Mouse (Mus musculus) heart, embryonic 10.5 days (tissue): ENCODE data around the gene Zbtb46. TPM values are rescaled to one million over a fixed set of nuclear protein-coding genes. Genes with fewer than 3 reads are reported as not detected.

Source experiments
- DNase-seq: peaks from one replicate; pipeline ENCODE4 v3.0.0-alpha.2; 2017; ENCODE audit warnings: low spot score
- H3K27ac ChIP-seq: fragments of 300-500 bp; sonication (generic); 2 replicates; pipeline ENCODE4 v1.5.1; 2016; ENCODE audit warnings: mild to moderate bottlenecking
- H3K27me3 ChIP-seq: fragments of 300-500 bp; sonication (generic); 2 replicates; pipeline ENCODE4 v1.6.1; 2016; ENCODE audit warnings: mild to moderate bottlenecking; ENCODE audit not compliant: poor library complexity, insufficient read depth, severe bottlenecking
- H3K36me3 ChIP-seq: fragments of 300-500 bp; sonication (generic); 2 replicates; pipeline ENCODE4 v1.6.1; 2016; ENCODE audit warnings: mild to moderate bottlenecking, moderate library complexity
- H3K4me1 ChIP-seq: fragments of 300-500 bp; sonication (generic); 2 replicates; pipeline ENCODE4 v1.6.1; 2016; ENCODE audit warnings: mild to moderate bottlenecking
- H3K4me3 ChIP-seq: fragments of 300-500 bp; sonication (generic); 2 replicates; pipeline ENCODE4 v1.5.1; 2016; ENCODE audit warnings: mild to moderate bottlenecking, moderate library complexity
- H3K9me3 ChIP-seq: fragments of 300-500 bp; sonication (generic); 2 replicates; pipeline ENCODE4 v1.6.1; 2016; ENCODE audit warnings: mild to moderate bottlenecking, moderate library complexity
- WGBS: fragments of 180-500 bp; shearing (Covaris S2); methylation state at CpG from one replicate; pipeline ENCODE4 v1.1.7; 2016; 5-methylcytosine and 5-hydroxymethylcytosine counted together
- polyA plus RNA-seq: library from polyadenylated mRNA; unstranded; fragments of >200 nt; fragmentation: Nextera tagmentation; extraction: Ambion mirVana; gene quantifications from 2 replicates; pipeline ENCODE4 v1.2.1, GENCODE M21; 2016

The Zbtb46 gene
- polyA plus RNA-seq, 1 experiment from 2014 or later: 16.5 TPM

- no peaks in the 10 kb centered on the region; the same call in 1 of the 2 replicates for H3K4me1 ChIP-seq
- no peaks in the 10 kb centered on the region for H3K9me3 ChIP-seq
- no peak overlapping the region for H3K4me3 ChIP-seq
- no peaks in the 10 kb centered on the region for H3K27me3 ChIP-seq
- DNase-seq: no peak
- H3K27ac ChIP-seq: no peak overlapping the region
- peaks cover 59% of the 10 kb centered on the region for H3K36me3 ChIP-seq
- WGBS: 77% methylated on average over 4 of the region's 4 CpGs
These were observed 68.9 kb downstream of the Zbtb46 start for GRCm38 (mm10) chr2:181390136-181390870.

- Histone ChIP-seq H3K27ac (no peak overlapping the region), H3K4me3 (no peak overlapping the region), H3K9me3 (no peaks in the 10 kb centered on the region), H3K27me3 (no peaks in the 10 kb centered on the region), H3K36me3 (peaks cover 77% of the 10 kb centered on the region), H3K4me1 (no peaks in the 10 kb centered on the region; the same call in 1 of the 2 replicates)
- no peak for DNase-seq
- WGBS: 84% methylated on average over 3 of the region's 4 CpGs
These were observed 72.5 kb downstream of the Zbtb46 start for GRCm38 (mm10) chr2:181386663-181387210.

GRCm38 (mm10) chr2:181385885-181386284, 73.3 kb downstream of the Zbtb46 start:
- no peak for DNase-seq
- 76% methylated on average over 3 of the region's 3 CpGs for WGBS
- peaks cover 77% of the 10 kb centered on the region for H3K36me3 ChIP-seq
- H3K27me3 ChIP-seq: no peaks in the 10 kb centered on the region
- no peak overlapping the region for H3K4me3 ChIP-seq
- no peaks in the 10 kb centered on the region for H3K9me3 ChIP-seq
- no peaks in the 10 kb centered on the region; the same call in 1 of the 2 replicates for H3K4me1 ChIP-seq
- H3K27ac ChIP-seq: no peak overlapping the region

- H3K4me3 ChIP-seq: no peak overlapping the region
- no peak for DNase-seq
- 82% methylated on average over 4 of the region's 4 CpGs for WGBS
- no peaks in the 10 kb centered on the region for H3K27me3 ChIP-seq
- no peaks in the 10 kb centered on the region for H3K9me3 ChIP-seq
- H3K4me1 ChIP-seq: no peaks in the 10 kb centered on the region; the same call in 1 of the 2 replicates
- H3K27ac ChIP-seq: no peak overlapping the region
- peaks cover 77% of the 10 kb centered on the region for H3K36me3 ChIP-seq
These were observed 74.3 kb downstream of the Zbtb46 start for GRCm38 (mm10) chr2:181384919-181385391.

GRCm38 (mm10) chr2:181384463-181384862, 74.8 kb downstream of the Zbtb46 start:
- H3K9me3 ChIP-seq: no peaks in the 10 kb centered on the region
- H3K27ac ChIP-seq: no peak overlapping the region
- DNase-seq: no peak
- WGBS: 81% methylated on average over 7 of the region's 7 CpGs
- H3K4me1 ChIP-seq: no peaks in the 10 kb centered on the region; the same call in 1 of the 2 replicates
- no peak overlapping the region for H3K4me3 ChIP-seq
- peaks cover 79% of the 10 kb centered on the region for H3K36me3 ChIP-seq
- no peaks in the 10 kb centered on the region for H3K27me3 ChIP-seq

- Histone ChIP-seq H3K36me3 (peaks cover 86% of the 10 kb centered on the region), H3K4me1 (no peaks in the 10 kb centered on the region; the same call in 1 of the 2 replicates), H3K9me3 (no peaks in the 10 kb centered on the region), H3K27me3 (no peaks in the 10 kb centered on the region), H3K27ac (no peak overlapping the region), H3K4me3 (no peak overlapping the region)
- DNase-seq: no peak
- WGBS: 92% methylated on average over 6 of the region's 6 CpGs
These were observed 77.5 kb downstream of the Zbtb46 start for GRCm38 (mm10) chr2:181381631-181382306.

- Histone ChIP-seq H3K4me3 (no peak overlapping the region), H3K27ac (no peak overlapping the region), H3K9me3 (no peaks in the 10 kb centered on the region), H3K4me1 (no peaks in the 10 kb centered on the region; the same call in 1 of the 2 replicates), H3K27me3 (no peaks in the 10 kb centered on the region), H3K36me3 (peaks cover 79% of the 10 kb centered on the region)
- DNase-seq: no peak
- WGBS: 83% methylated on average over 5 of the region's 5 CpGs
These were observed 78.1 kb downstream of the Zbtb46 start for GRCm38 (mm10) chr2:181381107-181381506.

- H3K27me3 ChIP-seq: no peaks in the 10 kb centered on the region
- H3K36me3 ChIP-seq: peaks cover 72% of the 10 kb centered on the region
- no peak overlapping the region for H3K27ac ChIP-seq
- WGBS: 88% methylated on average over 5 of the region's 5 CpGs
- no peak overlapping the region for H3K4me3 ChIP-seq
- no peaks in the 10 kb centered on the region; the same call in 1 of the 2 replicates for H3K4me1 ChIP-seq
- DNase-seq: no peak
- no peaks in the 10 kb centered on the region for H3K9me3 ChIP-seq
These were observed 79.0 kb downstream of the Zbtb46 start for GRCm38 (mm10) chr2:181380251-181380650.

- Histone ChIP-seq H3K36me3 (peaks cover 67% of the 10 kb centered on the region), H3K9me3 (no peaks in the 10 kb centered on the region), H3K4me3 (no peak within 1 kb of the TSS), H3K27me3 (no peaks in the 10 kb centered on the region), H3K4me1 (no peaks in the 10 kb centered on the region; the same call in 1 of the 2 replicates), H3K27ac (no peak within 1 kb of the TSS)
- WGBS: 93% methylated on average over 12 of the region's 12 CpGs
- no peak for DNase-seq
These were observed 79.4 kb downstream of the Zbtb46 start, which contains the start of gene Lime1 for GRCm38 (mm10) chr2:181379778-181380177. Lime1 (plus strand) TSS chr2:181380078.

- WGBS: 84% methylated on average over 5 of the region's 5 CpGs
These were observed 80.5 kb downstream of the Zbtb46 start for GRCm38 (mm10) chr2:181378701-181379100.

GRCm38 (mm10) chr2:181377230-181377629, 82.0 kb downstream of the Zbtb46 start:
- DNase-seq: no peak
- Histone ChIP-seq H3K36me3 (peaks cover 42% of the 10 kb centered on the region), H3K4me1 (no peaks in the 10 kb centered on the region), H3K4me3 (no peak overlapping the region), H3K27me3 (no peaks in the 10 kb centered on the region), H3K27ac (no peak overlapping the region), H3K9me3 (no peaks in the 10 kb centered on the region)
- whole genome bisulfite sequencing: 70% methylated on average over 2 of the region's 2 CpGs

More at GRCm38 (mm10) chr2:181378701-181379100, 80.5 kb downstream of the Zbtb46 start:
- H3K9me3 ChIP-seq: no peaks in the 10 kb centered on the region
- no peak for DNase-seq
- no peak overlapping the region for H3K27ac ChIP-seq
- peaks cover 57% of the 10 kb centered on the region for H3K36me3 ChIP-seq
- no peaks in the 10 kb centered on the region for H3K27me3 ChIP-seq
- no peak overlapping the region for H3K4me3 ChIP-seq
- no peaks in the 10 kb centered on the region; the same call in 1 of the 2 replicates for H3K4me1 ChIP-seq

- Histone ChIP-seq H3K4me1 (no peaks in the 10 kb centered on the region), H3K4me3 (no peak overlapping the region), H3K27me3 (no peaks in the 10 kb centered on the region), H3K36me3 (peaks cover 33% of the 10 kb centered on the region), H3K27ac (no peak overlapping the region), H3K9me3 (no peaks in the 10 kb centered on the region)
- 91% methylated on average over 2 of the region's 2 CpGs for WGBS
- DNase-seq: no peak
These were observed 83.4 kb downstream of the Zbtb46 start for GRCm38 (mm10) chr2:181375787-181376186.

- no peak for DNase-seq
- no peaks in the 10 kb centered on the region for H3K9me3 ChIP-seq
- no peaks in the 10 kb centered on the region for H3K27me3 ChIP-seq
- no peak overlapping the region for H3K27ac ChIP-seq
- 91% methylated on average over 5 of the region's 5 CpGs for WGBS
- H3K4me3 ChIP-seq: no peak overlapping the region
- peaks cover 22% of the 10 kb centered on the region for H3K4me1 ChIP-seq
- peaks cover 23% of the 10 kb centered on the region for H3K36me3 ChIP-seq
These were observed 89.2 kb downstream of the Zbtb46 start for GRCm38 (mm10) chr2:181370001-181370400.
